Mouse (Mus musculus) myocyte (in vitro differentiated cells): ENCODE results near the gene Edc4. TPM values are rescaled to one million over a fixed set of nuclear protein-coding genes. Genes with fewer than 3 reads are reported as not detected.

Experiments used
- H3K27me3 ChIP-seq: one replicate; pipeline ENCODE4 v1.6.1; 2011; ENCODE audit not compliant: control insufficient read depth, insufficient read depth, insufficient read length
- H3K36me3 ChIP-seq: one replicate; pipeline ENCODE4 v1.6.1; 2011; ENCODE audit not compliant: control insufficient read depth, insufficient read depth
- H3K4me2 ChIP-seq: one replicate; pipeline ENCODE4 v1.6.1; 2011; ENCODE audit warnings: low read depth, control low read depth
- H3K4me3 ChIP-seq: one replicate; pipeline ENCODE4 v1.5.1; 2011; ENCODE audit warnings: mild to moderate bottlenecking, control low read depth, moderate library complexity
- H3K79me2 ChIP-seq: one replicate; pipeline ENCODE4 v1.6.1; 2011; ENCODE audit not compliant: control insufficient read depth, insufficient read depth
- H3ac ChIP-seq: one replicate; pipeline ENCODE4 v1.6.1; 2011; ENCODE audit not compliant: control insufficient read depth, insufficient read length
- CEBPB ChIP-seq: IDR thresholded peaks from 2 replicates; pipeline ENCODE4 v1.6.1; 2011; ENCODE audit warnings: mild to moderate bottlenecking, moderate library complexity; ENCODE audit not compliant: poor library complexity, insufficient read depth, severe bottlenecking
- E2F4 ChIP-seq: IDR thresholded peaks from one replicate; pipeline ENCODE4 v1.6.1; 2011; ENCODE audit warnings: mild to moderate bottlenecking, control low read depth, moderate library complexity; ENCODE audit not compliant: insufficient read depth
- MAX ChIP-seq: IDR thresholded peaks from one replicate; pipeline ENCODE4 v1.6.1; 2011; ENCODE audit warnings: low read depth, mild to moderate bottlenecking, control low read depth
- MYOD1 ChIP-seq, 3 experiments: IDR thresholded peaks; one replicate each; pipeline ENCODE4 v1.6.1; 2011; ENCODE audit warnings: control low read depth in 2 of 3, low read depth in 2 of 3, mild to moderate bottlenecking in 2 of 3, moderate library complexity in 1 of 3; ENCODE audit not compliant: insufficient read length in 2 of 3, control insufficient read depth in 1 of 3
- MYOG ChIP-seq, 3 experiments: IDR thresholded peaks; one replicate each; pipeline ENCODE4 v1.6.1; 2011; ENCODE audit warnings: control low read depth in 2 of 3, low read depth in 2 of 3, mild to moderate bottlenecking in 2 of 3; ENCODE audit not compliant: insufficient read length in 2 of 3, control insufficient read depth in 1 of 3, insufficient read depth in 1 of 3
- POLR2A ChIP-seq: IDR thresholded peaks from one replicate; pipeline ENCODE4 v1.6.1; 2011; ENCODE audit warnings: low read depth, mild to moderate bottlenecking, control low read depth, moderate library complexity; ENCODE audit not compliant: insufficient read length
- POLR2AphosphoS2 ChIP-seq: IDR thresholded peaks from one replicate; pipeline ENCODE4 v1.6.1; 2011; ENCODE audit warnings: low read depth, control low read depth; ENCODE audit not compliant: insufficient read length
- REST ChIP-seq: IDR thresholded peaks from one replicate; pipeline ENCODE4 v1.6.1; 2011; ENCODE audit warnings: mild to moderate bottlenecking, control low read depth, moderate library complexity; ENCODE audit not compliant: insufficient read depth, insufficient read length
- SRF ChIP-seq: IDR thresholded peaks from one replicate; pipeline ENCODE4 v1.6.1; 2011; ENCODE audit warnings: low read depth; ENCODE audit not compliant: control insufficient read depth, insufficient read length
- TCF12 ChIP-seq: IDR thresholded peaks from one replicate; pipeline ENCODE4 v1.6.1; 2011; ENCODE audit warnings: mild to moderate bottlenecking, control low read depth; ENCODE audit not compliant: poor library complexity, insufficient read depth, severe bottlenecking
- USF1 ChIP-seq: IDR thresholded peaks from one replicate; pipeline ENCODE4 v1.6.1; 2011; ENCODE audit warnings: low read depth, mild to moderate bottlenecking, control low read depth, moderate library complexity
- polyA plus RNA-seq: library from polyadenylated mRNA; unstranded; fragments of >200 nt; fragmentation: generic; extraction: Trizol; gene quantifications from one replicate; pipeline ENCODE4 v1.2.1, GENCODE M21; 2012; ENCODE audit warnings: missing spikeins

Edc4 gene
- polyA plus RNA-seq, 1 experiment, result 33.2 TPM

- no peak for TF ChIP-seq MAX
- Histone ChIP-seq H3K4me2 (peak within 1 kb of the TSS; percentile 54), H3K27me3 (no peaks in the 10 kb centered on the region), H3K79me2 (peaks cover 44% of the 10 kb centered on the region), H3K4me3 (peak within 1 kb of the TSS; percentile 57), H3ac (peak within 1 kb of the TSS; percentile 7), H3K36me3 (no peaks in the 10 kb centered on the region)
Measured at GRCm38 (mm10) chr8:105853178-105853577, 27.5 kb upstream of the Edc4 start, which contains the start of gene Cenpt. Gene Cenpt, minus strand, starts transcription at chr8:105853278.

GRCm38 (mm10) chr8:105854303-105854702 lies 26.4 kb upstream of the Edc4 start:
- TF ChIP-seq POLR2AphosphoS2, result no peak
- H3ac ChIP-seq, result peak overlapping the region; percentile 86
- no peaks in the 10 kb centered on the region for H3K36me3 ChIP-seq
- H3K4me2 ChIP-seq, result peak overlapping the region; percentile 54
- peaks cover 55% of the 10 kb centered on the region for H3K79me2 ChIP-seq
- no peaks in the 10 kb centered on the region for H3K27me3 ChIP-seq
- peak overlapping the region; percentile 76 for H3K4me3 ChIP-seq

- Histone ChIP-seq H3K36me3 (no peaks in the 10 kb centered on the region), H3K79me2 (peaks cover 57% of the 10 kb centered on the region), H3K4me2 (peak within 1 kb of the TSS; percentile 95), H3K4me3 (peak within 1 kb of the TSS; percentile 76), H3K27me3 (no peaks in the 10 kb centered on the region), H3ac (peak within 1 kb of the TSS; percentile 86)
- TF ChIP-seq POLR2AphosphoS2 (peak; percentile 66), REST (no peak), E2F4 (no peak), SRF (no peak), MYOD1 (IDR thresholded peaks at IDR 0.05; ENCODE audit: control insufficient read depth in 1 of 3, insufficient read length in 2 of 3, low read depth in 2 of 3) (no peak), USF1 (no peak), MYOG (IDR thresholded peaks at IDR 0.05; ENCODE audit: control insufficient read depth in 1 of 3, insufficient read depth in 1 of 3, insufficient read length in 2 of 3, low read depth in 2 of 3) (peak in 1 of 3 experiments; percentile 3), POLR2A (peak; percentile 66)
Measured at GRCm38 (mm10) chr8:105854715-105855216, 25.9 kb upstream of the Edc4 start, which contains the start of gene Thap11. Gene Thap11, plus strand, starts transcription at chr8:105855132.

- TF ChIP-seq REST (no peak), SRF (peak; percentile 14), MYOG (IDR thresholded peaks at IDR 0.05; ENCODE audit: control insufficient read depth in 1 of 3, insufficient read depth in 1 of 3, insufficient read length in 2 of 3, low read depth in 2 of 3) (peak in 1 of 3 experiments; percentile 36), MYOD1 (IDR thresholded peaks at IDR 0.05; ENCODE audit: control insufficient read depth in 1 of 3, insufficient read length in 2 of 3, low read depth in 2 of 3) (peak in 2 of 3 experiments; percentile 14 to 61)
- no peaks in the 10 kb centered on the region for H3K36me3 ChIP-seq
Measured at GRCm38 (mm10) chr8:105855248-105856167, 25.2 kb upstream of the Edc4 start.

GRCm38 (mm10) chr8:105856168-105856835 lies 24.4 kb upstream of the Edc4 start:
- TF ChIP-seq POLR2AphosphoS2, result no peak
- no peak for TF ChIP-seq TCF12
- H3K4me2 ChIP-seq, result peak overlapping the region; percentile 95
- peaks cover 50% of the 10 kb centered on the region for H3K79me2 ChIP-seq
- no peaks in the 10 kb centered on the region for H3K27me3 ChIP-seq
- H3K4me3 ChIP-seq, result peak overlapping the region; percentile 76
- peak overlapping the region; percentile 86 for H3ac ChIP-seq
- no peaks in the 10 kb centered on the region for H3K36me3 ChIP-seq

More at GRCm38 (mm10) chr8:105855248-105856167, 25.2 kb upstream of the Edc4 start:
- Histone ChIP-seq H3K27me3 (no peaks in the 10 kb centered on the region), H3ac (peak overlapping the region; percentile 86), H3K4me3 (peak overlapping the region; percentile 76), H3K4me2 (peak overlapping the region; percentile 95), H3K79me2 (peaks cover 51% of the 10 kb centered on the region)

GRCm38 (mm10) chr8:105858495-105858894 lies 22.2 kb upstream of the Edc4 start:
- no peak overlapping the region for H3K4me3 ChIP-seq
- H3K4me2 ChIP-seq, result no peak overlapping the region
- TF ChIP-seq USF1 (no peak), POLR2A (no peak), MAX (no peak), SRF (no peak), MYOG (IDR thresholded peaks at IDR 0.05; ENCODE audit: control insufficient read depth in 1 of 3, insufficient read depth in 1 of 3, insufficient read length in 2 of 3, low read depth in 2 of 3) (no peak), POLR2AphosphoS2 (no peak), CEBPB (no peak)
- H3K79me2 ChIP-seq, result peaks cover 69% of the 10 kb centered on the region
- H3K27me3 ChIP-seq, result no peaks in the 10 kb centered on the region
- no peak overlapping the region for H3ac ChIP-seq
- H3K36me3 ChIP-seq, result no peaks in the 10 kb centered on the region
